Mouse (Mus musculus) left cerebral cortex, postnatal 14 days (tissue): Measurements from ENCODE around the gene Mgat4d. TPM values are rescaled to one million over a fixed set of nuclear protein-coding genes. Genes with fewer than 3 reads are reported as not detected.
"Not testable (repeated sequence)": the region's sequence is repeated elsewhere in the genome, so short reads cannot be mapped to it uniquely, and the experiment has no call there.

Source experiments
- DNase-seq, 2 experiments: peaks; one replicate each; pipeline ENCODE4 v3.0.0; 2021 to 2022; ENCODE audit warnings: low spot score in 2 of 2, mixed read lengths in 1 of 2
- intact Hi-C: fragments of 180-260 bp; cut with DNase I; formaldehyde crosslinking; loops from one replicate; pipeline ENCODE4 v1.15.1; 2025
- long read RNA-seq, 2 experiments: library from polyadenylated mRNA; stranded (forward); transcript quantifications; one replicate each; pipeline ENCODE4 v2.0.0; 2021
- total RNA-seq, 2 experiments: library from RNA; stranded (reverse); gene quantifications; 2 replicates each; pipeline ENCODE4 v1.2.3; 2021

Gene Mgat4d
- total RNA-seq: not detected
- long read RNA-seq, experiment 1: 0 reads
- long read RNA-seq, experiment 2: 0 reads

DNA sequence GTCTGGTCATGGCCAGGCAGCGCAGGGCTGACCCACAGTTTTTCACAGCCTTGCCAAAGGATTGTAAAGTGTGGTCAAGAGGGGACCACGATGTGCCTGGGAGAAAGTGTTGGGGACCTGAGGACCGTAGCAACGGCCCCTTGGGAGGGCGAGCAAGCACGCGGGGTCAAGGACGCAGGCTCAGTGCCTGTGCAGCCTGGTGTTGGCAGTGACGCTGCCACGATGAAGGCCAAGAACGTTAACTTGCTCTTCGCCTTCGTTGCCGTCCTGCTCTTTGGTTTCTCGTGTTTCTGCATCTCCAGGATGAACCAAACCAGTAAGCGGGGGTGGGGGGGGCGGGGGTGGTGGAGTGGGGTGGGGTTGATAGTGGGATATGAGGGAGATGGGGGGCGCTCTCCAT lies at the start of gene Mgat4d:
Gene Mgat4d, plus strand, starts transcription at position 209 of the 400 bp plus-strand sequence.
- DNase-seq: no peak
- intact Hi-C loops: no loop called here

DNA sequence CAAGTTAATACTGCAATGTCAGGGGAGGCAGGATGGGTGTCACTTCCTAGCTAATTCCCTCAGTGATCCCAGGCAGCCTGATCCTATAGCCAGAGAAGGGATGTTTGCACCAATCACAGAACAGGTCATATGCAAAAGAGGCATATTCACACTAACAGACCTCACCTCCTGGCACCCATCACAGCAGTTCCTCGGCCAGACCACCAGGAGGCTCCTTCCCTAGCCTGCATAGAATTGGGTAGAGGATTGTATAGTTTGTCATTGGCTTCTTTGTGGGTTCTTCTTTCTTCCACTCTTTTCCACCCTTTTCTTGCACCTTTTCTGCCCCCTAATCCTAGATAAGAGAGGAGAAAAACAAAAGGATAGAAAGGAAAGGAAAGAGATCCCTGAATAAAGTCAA lies 48.1 kb upstream of the Mgat4d start:
- intact Hi-C loops: no loop called here

DNA sequence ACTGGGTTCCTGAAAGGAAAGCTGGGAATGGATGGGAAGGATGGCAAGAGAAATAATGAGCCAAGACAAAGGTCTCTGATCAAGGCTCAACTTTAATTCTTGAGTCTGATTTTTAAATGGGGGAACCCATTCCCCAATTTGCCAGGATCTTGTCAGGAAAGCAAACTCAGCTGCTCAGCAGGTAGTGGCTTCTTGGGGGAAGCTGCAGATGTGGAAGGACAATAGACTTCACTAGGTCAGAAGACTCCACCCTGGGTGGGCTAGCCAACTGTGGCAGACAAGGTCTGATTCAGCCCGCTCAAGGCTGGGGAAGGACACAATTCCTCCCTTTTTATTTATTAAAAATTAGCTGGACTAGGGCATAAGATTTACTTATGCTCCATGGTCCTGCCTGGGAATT lies 43.3 kb upstream of the Mgat4d start:
- no peak for DNase-seq
- intact Hi-C loops: no loop called here

More for the DNA sequence above, 48.1 kb upstream of the Mgat4d start:
- DNase-seq: no peak

DNA sequence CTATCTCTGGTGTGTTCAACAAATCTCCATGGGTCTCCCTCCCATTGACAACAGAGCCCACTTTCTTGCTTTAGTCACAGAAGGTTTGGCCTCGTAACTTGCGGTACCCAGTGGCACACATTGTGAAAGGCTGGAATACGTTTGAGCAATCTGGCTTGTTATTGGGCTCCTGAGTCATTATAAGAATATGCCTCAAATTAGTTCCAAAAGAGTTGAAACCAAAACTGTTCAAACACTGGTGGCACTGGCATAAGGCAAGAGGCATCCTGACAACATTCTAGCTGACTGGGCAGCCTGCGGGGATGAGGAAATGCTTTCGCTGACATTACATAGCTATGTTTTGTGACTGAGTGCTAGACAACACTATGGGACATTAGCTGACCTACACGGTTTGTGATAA lies 38.4 kb upstream of the Mgat4d start:
- intact Hi-C loops: no loop called here
- DNase-seq: no peak

DNA sequence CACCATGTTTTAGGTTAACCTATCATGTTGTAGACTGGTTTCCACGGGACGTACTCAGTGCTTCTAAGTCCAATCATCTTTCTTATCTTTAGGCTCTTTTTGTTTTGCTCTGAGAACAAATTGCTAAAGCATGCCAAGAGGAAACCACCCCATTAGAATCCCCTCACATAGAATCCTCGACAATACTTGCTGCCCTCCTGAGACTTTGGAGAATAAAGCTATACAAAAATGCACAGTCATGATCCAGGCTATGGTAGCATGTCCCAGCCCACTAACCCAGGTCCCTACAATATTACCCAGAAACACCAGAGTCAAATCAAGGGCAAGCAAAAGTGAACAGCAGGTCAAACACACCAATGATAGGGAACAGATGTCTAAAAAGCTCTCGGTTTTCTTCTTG lies 33.2 kb upstream of the Mgat4d start:
- DNase-seq, intact Hi-C loops: not testable (repeated sequence)

DNA sequence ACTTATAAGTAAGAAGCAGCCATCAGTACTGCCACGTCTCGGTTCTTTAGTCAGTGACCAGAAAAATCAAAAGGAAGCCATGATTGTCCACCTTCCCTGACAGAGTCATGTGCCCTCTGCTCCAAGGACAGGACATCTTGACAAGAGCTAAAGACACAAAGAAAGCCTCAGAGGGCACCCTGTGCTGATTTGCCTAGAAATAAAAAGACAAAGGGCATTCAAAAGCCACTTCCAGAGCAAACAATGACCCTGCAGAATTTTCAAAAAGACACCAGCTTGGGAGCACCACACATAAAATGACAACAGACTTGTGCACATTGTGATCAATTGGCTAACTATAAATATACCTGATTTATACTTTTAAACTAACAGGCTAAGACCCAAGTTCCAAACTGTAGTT lies 32.6 kb upstream of the Mgat4d start:
- intact Hi-C loops: no loop called here
- no peak for DNase-seq

DNA sequence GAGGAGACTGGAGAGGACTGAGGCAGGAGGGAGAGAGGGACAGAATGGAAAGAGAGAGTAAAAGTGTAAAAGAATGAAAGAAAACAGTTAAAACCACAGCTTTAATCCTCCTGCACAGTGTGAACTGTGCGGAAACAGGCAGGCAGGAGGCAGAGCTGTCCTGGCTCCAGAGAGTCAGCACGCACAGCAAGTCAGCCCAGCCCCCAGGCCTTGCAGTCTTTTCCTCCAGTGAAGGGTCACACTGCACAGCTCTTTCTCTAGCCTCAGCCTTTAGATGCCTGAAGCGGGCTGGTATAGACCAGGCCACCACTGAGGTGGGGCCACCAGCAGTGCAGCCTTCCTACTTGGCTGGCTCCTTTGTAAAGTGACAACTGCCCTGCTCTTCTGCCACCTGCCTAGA lies 27.7 kb upstream of the Mgat4d start:
- intact Hi-C loops: no loop called here
- DNase-seq: no peak

DNA sequence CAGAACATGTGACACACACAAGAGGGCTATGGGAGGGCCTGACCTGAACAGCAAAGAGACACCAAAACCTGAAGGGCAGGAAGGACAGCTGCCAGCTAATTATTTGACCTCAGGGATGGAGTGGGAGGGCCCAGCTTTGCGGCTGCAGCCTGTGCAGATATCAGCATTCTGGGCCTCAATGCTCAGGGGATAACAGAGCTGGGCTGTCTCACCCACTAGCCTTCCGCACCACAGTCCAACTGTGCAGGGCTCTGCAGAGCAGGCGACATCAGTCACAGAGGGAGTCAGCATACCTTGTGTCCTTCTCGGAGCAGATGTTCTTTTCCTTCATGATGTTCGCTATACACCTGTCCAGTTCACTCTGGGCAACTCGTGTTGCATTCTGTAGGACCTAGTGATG lies 25.9 kb upstream of the Mgat4d start:
- no peak for DNase-seq
- intact Hi-C loops: no loop called here

DNA sequence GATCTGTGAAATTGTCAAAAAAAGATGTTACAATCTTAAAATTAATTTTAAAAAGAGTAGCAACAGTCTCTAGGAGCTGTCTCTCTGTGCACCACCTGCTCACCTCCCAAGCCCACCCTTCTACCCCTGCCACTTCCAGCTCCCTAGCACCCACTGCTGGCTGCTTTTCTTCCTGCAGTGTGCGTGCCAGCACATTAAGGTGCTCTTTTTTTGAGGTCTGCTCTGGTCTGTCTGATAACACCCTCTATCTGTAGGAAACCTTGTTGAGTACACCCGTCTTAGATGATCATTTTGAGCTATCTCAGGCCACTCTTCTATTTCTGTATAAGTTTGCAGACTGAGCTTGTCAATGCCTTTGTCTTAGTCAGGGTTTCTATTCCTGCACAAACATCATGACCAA lies 25.2 kb upstream of the Mgat4d start:
- intact Hi-C loops: no loop called here
- no peak for DNase-seq

DNA sequence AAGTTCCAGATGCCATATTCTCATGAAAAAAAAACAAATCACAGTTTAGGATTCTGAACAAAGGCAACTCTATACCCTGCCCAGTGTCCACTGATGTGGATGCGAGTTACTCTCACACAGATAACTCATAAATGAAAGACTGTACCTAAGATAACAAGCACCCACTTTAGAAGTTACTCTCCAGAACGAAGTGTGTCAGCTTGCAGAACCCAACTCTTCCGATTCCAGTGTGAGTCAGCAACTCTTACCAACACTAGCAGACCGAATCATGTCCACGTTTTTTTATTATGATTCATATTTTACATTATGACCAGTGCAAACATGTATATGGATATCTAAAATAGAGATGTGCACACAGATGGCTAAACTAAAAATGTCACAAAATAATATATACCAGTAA lies 20.4 kb upstream of the Mgat4d start:
- intact Hi-C loops: no loop called here
- no peak for DNase-seq

DNA sequence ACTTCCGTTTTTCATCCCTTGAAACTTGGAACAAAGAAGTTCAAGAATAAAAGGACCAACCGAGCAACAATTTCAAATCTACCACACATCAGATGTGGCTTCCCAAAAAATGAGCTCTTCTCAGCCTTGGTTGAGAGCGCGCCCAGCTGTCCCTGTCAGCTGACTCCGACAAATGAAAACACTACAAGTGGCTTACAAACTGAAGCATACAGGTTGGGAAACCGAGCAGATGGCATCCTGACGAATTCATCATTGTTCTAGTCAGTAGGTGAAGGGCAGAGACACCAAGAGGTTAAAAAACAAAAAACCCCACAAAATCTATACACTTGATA lies 16.7 kb upstream of the Mgat4d start:
- intact Hi-C loops: loop anchor here (10.0 kb wide), 1 partner anchor 113 kb away; no protein-coding TSS in a partner anchor
- DNase-seq: peak in 1 of 2 experiments; percentile 47

DNA sequence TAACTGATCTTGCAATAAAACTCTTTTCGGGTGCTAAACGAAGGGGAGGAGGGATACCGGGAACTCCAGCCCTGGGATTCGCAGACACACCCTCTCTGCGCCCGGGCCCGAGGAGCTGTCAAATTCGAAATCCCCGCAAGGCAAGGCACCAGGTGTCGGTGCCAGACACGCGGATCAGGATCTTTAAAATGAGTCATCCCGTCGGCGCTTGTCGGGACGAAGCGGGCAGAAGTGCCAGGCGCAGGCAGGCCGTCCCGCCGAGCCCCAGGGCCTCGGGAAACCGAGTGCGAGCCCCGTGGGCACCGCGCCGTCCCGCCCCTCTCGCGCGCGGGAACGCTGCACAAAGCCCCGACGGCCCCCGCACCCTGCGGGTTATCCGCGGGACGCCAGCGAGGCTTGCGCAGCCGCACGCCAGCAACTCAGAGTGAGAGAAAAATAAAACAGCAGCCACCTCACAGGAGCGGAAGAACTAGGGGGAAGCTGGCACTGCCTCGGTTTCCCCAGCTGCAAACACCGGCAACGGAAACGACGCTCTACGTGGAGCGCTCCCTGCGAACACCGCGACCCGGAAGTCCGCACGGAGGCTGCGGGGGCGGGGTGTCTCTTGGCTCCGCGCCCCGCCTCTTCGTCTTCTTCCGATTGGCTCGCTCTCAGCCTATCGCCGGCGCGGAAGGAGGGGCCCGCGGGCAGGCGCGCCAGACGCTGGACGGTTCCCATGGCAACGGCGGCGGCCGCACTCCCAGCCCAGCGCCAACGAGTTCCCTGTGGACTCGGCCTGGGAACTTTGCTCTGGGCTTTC lies 16.2 kb upstream of the Mgat4d start, which contains the start of gene Elmod2:
Gene Elmod2, minus strand, starts transcription at position 588 of the 799 bp plus-strand sequence.
- intact Hi-C loops: loop anchor here (10.0 kb wide), 1 partner anchor 113 kb away; no protein-coding TSS in a partner anchor
- peak; percentile 97 to 99 for DNase-seq

DNA sequence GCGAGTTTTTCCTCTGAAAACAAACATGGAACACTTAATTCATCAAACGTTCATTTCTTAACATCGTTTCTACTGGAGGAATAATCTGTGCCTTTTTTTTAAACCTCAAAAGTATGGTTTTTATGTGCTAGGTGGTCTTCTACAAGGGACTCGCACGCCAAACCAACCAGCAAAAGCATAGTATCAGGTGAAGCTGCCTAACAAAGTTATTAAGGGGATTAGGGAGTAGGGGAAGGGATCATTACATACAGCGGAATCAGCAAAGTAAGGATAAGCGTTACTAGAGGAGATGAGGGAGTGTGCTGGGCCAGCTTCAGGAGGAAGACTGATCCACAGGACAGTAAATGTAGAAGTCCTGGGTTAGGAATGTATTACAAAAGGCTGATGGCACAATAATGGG lies 15.4 kb upstream of the Mgat4d start:
- intact Hi-C loops: loop anchor here (10.0 kb wide), 1 partner anchor 112 kb away; no protein-coding TSS in a partner anchor
- no peak for DNase-seq

DNA sequence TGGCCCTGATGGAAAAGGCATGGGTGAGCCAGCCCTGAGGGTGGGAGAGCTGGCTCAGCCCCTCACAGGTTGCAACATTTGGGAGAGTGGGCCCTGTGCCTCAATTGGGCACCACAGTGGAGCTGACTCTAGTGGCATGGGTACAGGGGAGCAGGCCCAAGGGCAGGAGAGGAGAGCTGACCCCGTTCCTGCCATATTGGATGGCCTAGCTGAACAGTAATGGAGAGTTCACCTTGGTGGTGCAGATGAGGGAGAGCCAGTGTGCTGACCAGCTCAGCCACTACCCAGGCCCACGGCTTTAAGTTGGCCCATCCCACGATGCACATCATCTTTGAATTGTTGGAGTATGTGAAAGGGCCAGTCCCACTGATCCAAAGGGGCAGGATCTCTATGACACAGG lies 6.2 kb upstream of the Mgat4d start:
- intact Hi-C loops: loop anchor here (2.0 kb wide), 1 partner anchor 241 kb away; no protein-coding TSS in a partner anchor
- DNase-seq: no peak

DNA sequence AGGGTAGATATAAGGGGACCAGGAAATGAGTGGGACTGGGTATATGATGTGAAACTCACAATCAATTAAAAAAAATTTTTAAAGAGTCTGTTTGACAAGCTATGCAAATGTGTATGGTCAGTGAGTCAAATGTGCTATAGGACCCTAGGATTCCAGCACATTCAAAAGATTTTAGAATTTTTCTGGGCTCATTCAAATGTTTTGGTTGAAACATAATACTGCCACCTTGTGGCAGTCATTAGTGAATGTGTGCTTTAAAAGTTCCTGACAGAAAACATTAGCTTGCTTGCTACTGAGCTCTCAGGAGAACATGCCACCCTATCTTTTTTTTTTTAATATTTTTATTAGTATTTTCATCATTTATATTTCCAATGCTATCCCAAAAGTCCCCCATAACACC lies 5.6 kb upstream of the Mgat4d start:
- peak; percentile 30 to 34 for DNase-seq
- intact Hi-C loops: loop anchor here (2.0 kb wide), 1 partner anchor 242 kb away; no protein-coding TSS in a partner anchor

DNA sequence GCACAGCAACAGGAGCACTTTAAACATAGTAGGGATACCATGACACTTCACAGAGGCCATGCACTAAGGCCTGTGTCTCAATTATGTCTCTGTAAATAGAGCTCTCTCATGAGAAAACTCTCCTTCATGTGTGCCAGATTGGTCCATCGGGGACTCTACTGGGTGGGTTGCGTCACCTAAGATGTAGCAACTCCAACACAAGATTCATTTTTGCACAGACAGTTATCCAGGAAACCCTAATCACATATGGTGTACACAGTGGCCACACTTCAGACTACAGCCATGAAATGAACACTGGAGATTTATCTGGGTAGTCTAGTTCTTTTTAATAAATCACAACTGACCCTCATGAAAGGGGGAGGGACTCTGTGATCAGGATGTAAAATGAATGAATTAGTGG lies 3.0 kb downstream of the Mgat4d start:
- intact Hi-C loops: no loop called here
- DNase-seq: no peak

DNA sequence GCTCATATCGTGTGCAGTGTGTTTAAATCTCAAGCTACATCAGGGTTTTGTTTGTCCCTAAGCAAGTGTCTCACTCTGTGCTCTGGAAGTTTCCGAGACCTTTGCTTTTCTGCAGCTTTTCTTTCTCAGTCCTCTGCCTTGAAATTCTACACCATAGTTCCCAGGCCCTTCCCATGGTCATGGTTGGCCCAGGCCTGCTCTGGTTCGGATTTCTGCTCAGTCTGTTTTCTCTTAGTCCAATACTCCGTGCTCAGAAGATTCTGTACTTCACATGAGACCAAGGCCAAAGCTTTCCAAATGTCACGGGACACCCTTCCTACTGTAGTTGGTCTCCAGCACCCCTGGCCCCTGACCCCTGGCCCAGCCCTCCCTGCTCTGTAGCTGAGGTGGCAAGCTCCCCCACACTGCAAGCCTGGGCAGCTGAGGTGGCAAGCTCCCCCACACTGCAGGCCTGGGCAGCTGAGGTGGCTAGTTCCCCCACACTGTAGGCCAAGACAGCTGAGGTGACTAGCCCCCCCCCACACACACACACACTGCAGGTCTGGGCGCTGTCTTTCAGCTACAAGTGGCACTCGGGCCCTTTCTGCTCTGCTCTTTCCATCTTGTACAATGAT lies 15.0 kb downstream of the Mgat4d start:
- intact Hi-C loops: no loop called here
- DNase-seq: no peak

DNA sequence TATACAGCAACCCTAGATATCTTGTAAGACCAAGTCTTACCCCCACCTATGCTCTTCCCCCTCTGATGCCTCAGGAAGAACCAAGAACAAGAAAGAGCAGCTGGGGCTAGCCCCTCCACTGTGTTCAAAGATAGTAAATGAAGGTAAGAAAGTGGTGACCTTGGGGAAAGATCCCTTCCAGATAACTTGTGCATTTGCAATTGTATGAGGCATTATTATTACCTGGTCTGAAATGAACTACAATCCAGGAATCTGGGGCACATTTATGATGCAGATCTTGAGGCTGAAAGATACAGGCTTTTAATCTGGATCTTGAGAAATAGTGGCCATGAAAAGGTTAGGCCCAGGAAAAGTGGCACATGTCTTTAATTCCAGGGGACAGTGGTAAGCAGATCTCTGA lies 29.0 kb downstream of the Mgat4d start:
- DNase-seq: no peak
- intact Hi-C loops: no loop called here

DNA sequence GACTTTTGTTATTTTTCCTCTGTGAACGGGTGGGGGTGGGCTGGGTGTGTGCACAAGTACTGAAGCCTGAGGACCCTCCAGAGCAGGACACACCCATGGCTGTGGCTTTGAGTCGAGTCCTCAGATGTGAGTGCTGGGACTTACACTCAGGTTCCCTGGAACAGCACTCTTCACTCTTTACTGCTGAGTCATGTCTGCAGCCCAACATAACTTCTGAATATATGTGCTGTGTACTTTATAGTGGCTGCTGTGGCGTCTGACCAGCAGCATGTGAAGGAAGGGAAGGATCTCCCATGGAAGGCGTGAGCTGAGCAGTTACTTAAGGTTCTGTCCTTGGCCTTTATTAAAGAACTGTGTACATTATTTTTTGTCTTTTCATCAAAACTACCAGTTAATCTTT lies 31.9 kb downstream of the Mgat4d start:
- DNase-seq: no peak
- intact Hi-C loops: no loop called here

DNA sequence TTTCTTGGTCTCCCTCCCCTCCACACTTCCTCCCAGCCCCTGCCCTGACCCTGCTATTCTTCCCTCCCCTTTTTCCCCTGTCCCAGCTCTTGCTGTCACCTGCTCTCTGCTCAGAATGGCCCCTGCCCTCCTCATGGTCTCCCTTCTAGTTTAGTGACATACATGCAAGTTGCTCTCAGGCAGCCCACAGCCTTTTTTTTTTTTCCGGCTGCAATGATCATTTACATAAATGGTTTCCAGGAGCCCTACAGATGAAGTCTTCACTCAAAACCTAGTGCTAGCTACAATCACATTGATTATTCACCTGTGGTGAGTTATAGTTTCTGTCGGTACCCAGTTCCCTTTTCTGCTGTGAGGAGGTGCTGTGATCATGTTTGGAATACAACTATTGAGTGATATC lies 32.7 kb downstream of the Mgat4d start:
- intact Hi-C loops: no loop called here
- DNase-seq: no peak

DNA sequence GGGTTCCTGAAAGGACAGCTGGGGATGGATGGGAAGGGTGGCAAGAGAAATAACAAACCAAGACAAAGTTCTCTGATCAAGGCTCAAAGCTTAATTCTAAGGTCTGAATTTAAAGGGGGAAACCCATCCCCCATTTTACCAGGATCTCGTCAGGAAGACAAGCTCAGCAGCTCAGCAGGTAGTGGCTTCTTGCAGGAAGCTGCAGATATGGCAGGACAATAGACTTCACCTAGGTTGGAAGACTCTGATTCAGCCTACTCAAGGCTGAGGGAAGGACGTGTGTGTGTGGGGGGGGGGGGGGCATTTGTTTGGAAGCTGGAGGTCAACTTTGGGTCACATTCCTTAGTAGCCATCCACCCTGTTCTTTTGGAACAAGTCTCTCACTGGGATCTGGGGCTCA lies 34.6 kb downstream of the Mgat4d start:
- no peak for DNase-seq
- intact Hi-C loops: no loop called here
